Mouse (Mus musculus): ENCODE results near the gene Akr1b8. TPM values are rescaled to one million over a fixed set of nuclear protein-coding genes. Genes with fewer than 3 reads are reported as not detected.
A peak's percentile ranks its signal among the peaks of the same experiment; 100 is the strongest.
"Not testable (repeated sequence)": the region's sequence is repeated elsewhere in the genome, so short reads cannot be mapped to it uniquely, and the experiment has no call there.

The Akr1b8 gene
- polyA plus RNA-seq, 1 experiment, result 29.6 TPM

- Histone ChIP-seq H3K4me3 (ENCODE audit: control insufficient read depth, low read depth, low read length) (peak within 1 kb of the TSS; percentile 90), H3K36me3 (ENCODE audit: control insufficient read depth, insufficient read depth, low read length) (no peaks in the 10 kb centered on the region), H3K27ac (ENCODE audit: control insufficient read depth, insufficient read depth, low read depth, low read length) (peak within 1 kb of the TSS; percentile 89), H3K4me1 (ENCODE audit: control insufficient read depth, insufficient read depth, low read length) (peaks cover 3% of the 10 kb centered on the region), H3K27me3 (ENCODE audit: control insufficient read depth, insufficient read depth, low read length) (no peaks in the 10 kb centered on the region)
- TF ChIP-seq CTCF (IDR thresholded peaks at IDR 0.05; ENCODE audit: control insufficient read depth, insufficient read depth, insufficient replicate concordance, low read depth, low read length), result no peak
- TF ChIP-seq POLR2A (IDR thresholded peaks at IDR 0.05; ENCODE audit: control insufficient read depth, low read depth, low read length), result peak; percentile 82
Measured at GRCm38 (mm10) chr6:34316854-34317771, 36.8 kb upstream of the Akr1b8 start, which contains the start of gene Akr1b3. Gene Akr1b3, minus strand, starts transcription at chr6:34317478.

GRCm38 (mm10) chr6:34318172-34318571 is 35.7 kb upstream of the Akr1b8 start:
- H3K36me3 ChIP-seq (ENCODE audit: control insufficient read depth, insufficient read depth, low read length), result no peaks in the 10 kb centered on the region
- H3K27me3 ChIP-seq (ENCODE audit: control insufficient read depth, insufficient read depth, low read length), result no peaks in the 10 kb centered on the region
- peaks cover 3% of the 10 kb centered on the region for H3K4me1 ChIP-seq (ENCODE audit: control insufficient read depth, insufficient read depth, low read length)
- H3K27ac ChIP-seq (ENCODE audit: control insufficient read depth, insufficient read depth, low read depth, low read length), result no peak overlapping the region
- no peak overlapping the region for H3K4me3 ChIP-seq (ENCODE audit: control insufficient read depth, low read depth, low read length)
- TF ChIP-seq POLR2A (IDR thresholded peaks at IDR 0.05; ENCODE audit: control insufficient read depth, low read depth, low read length), result no peak
- no peak for TF ChIP-seq CTCF (IDR thresholded peaks at IDR 0.05; ENCODE audit: control insufficient read depth, insufficient read depth, insufficient replicate concordance, low read depth, low read length)

- H3K36me3 ChIP-seq (ENCODE audit: control insufficient read depth, insufficient read depth, low read length), result no peaks in the 10 kb centered on the region
- H3K27ac ChIP-seq (ENCODE audit: control insufficient read depth, insufficient read depth, low read depth, low read length), result no peak overlapping the region
- no peak overlapping the region for H3K4me3 ChIP-seq (ENCODE audit: control insufficient read depth, low read depth, low read length)
- TF ChIP-seq POLR2A (IDR thresholded peaks at IDR 0.05; ENCODE audit: control insufficient read depth, low read depth, low read length), result no peak
- no peak for TF ChIP-seq CTCF (IDR thresholded peaks at IDR 0.05; ENCODE audit: control insufficient read depth, insufficient read depth, insufficient replicate concordance, low read depth, low read length)
- H3K4me1 ChIP-seq (ENCODE audit: control insufficient read depth, insufficient read depth, low read length), result peaks cover 3% of the 10 kb centered on the region
- no peaks in the 10 kb centered on the region for H3K27me3 ChIP-seq (ENCODE audit: control insufficient read depth, insufficient read depth, low read length)
Measured at GRCm38 (mm10) chr6:34318636-34319035, 35.3 kb upstream of the Akr1b8 start.

DNA sequence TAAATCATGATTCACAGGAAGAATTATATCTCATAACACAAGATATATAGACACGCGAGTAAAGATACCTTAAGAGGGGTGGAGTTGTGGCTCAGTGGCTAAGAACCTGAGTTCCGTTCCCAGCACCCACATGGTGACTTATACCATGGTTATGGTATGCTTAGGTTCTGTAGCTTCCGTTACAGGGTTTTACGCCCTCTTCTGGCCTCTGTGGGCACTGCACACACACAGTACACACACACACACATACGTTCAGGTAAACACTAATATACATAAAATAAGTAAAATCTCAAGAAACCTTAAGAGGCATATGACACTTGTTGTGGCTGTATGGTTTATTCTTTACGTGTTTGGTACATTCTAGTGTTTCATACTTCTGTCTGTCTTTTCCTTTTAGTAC is 31.8 kb upstream of the Akr1b8 start:
- TF ChIP-seq CTCF (IDR thresholded peaks at IDR 0.05; ENCODE audit: control insufficient read depth, insufficient read depth, insufficient replicate concordance, low read depth, low read length) (no peak), POLR2A (IDR thresholded peaks at IDR 0.05; ENCODE audit: control insufficient read depth, low read depth, low read length) (no peak)
- Histone ChIP-seq H3K36me3 (ENCODE audit: control insufficient read depth, insufficient read depth, low read length) (no peaks in the 10 kb centered on the region), H3K27me3 (ENCODE audit: control insufficient read depth, insufficient read depth, low read length) (no peaks in the 10 kb centered on the region), H3K4me1 (ENCODE audit: control insufficient read depth, insufficient read depth, low read length) (no peaks in the 10 kb centered on the region), H3K27ac (ENCODE audit: control insufficient read depth, insufficient read depth, low read depth, low read length) (no peak overlapping the region), H3K4me3 (ENCODE audit: control insufficient read depth, low read depth, low read length) (no peak overlapping the region)

- TF ChIP-seq POLR2A (IDR thresholded peaks at IDR 0.05; ENCODE audit: control insufficient read depth, low read depth, low read length) (no peak), CTCF (IDR thresholded peaks at IDR 0.05; ENCODE audit: control insufficient read depth, insufficient read depth, insufficient replicate concordance, low read depth, low read length) (no peak)
- H3K27ac ChIP-seq (ENCODE audit: control insufficient read depth, insufficient read depth, low read depth, low read length), result peak overlapping the region; percentile 87
- no peaks in the 10 kb centered on the region for H3K27me3 ChIP-seq (ENCODE audit: control insufficient read depth, insufficient read depth, low read length)
- H3K4me3 ChIP-seq (ENCODE audit: control insufficient read depth, low read depth, low read length), result peak overlapping the region; percentile 38; the same call in 1 of the 2 replicates
- no peaks in the 10 kb centered on the region for H3K36me3 ChIP-seq (ENCODE audit: control insufficient read depth, insufficient read depth, low read length)
- H3K4me1 ChIP-seq (ENCODE audit: control insufficient read depth, insufficient read depth, low read length), result peaks cover 2% of the 10 kb centered on the region
Measured at GRCm38 (mm10) chr6:34331379-34331778, 22.5 kb upstream of the Akr1b8 start.

GRCm38 (mm10) chr6:34331804-34332203 is 22.1 kb upstream of the Akr1b8 start:
- Histone ChIP-seq H3K4me3 (ENCODE audit: control insufficient read depth, low read depth, low read length) (peak overlapping the region; percentile 38), H3K27ac (ENCODE audit: control insufficient read depth, insufficient read depth, low read depth, low read length) (peak overlapping the region; percentile 87)
- H3K27me3 ChIP-seq (ENCODE audit: control insufficient read depth, insufficient read depth, low read length); H3K4me1 ChIP-seq (ENCODE audit: control insufficient read depth, insufficient read depth, low read length); H3K36me3 ChIP-seq (ENCODE audit: control insufficient read depth, insufficient read depth, low read length): not testable (repeated sequence)

DNA sequence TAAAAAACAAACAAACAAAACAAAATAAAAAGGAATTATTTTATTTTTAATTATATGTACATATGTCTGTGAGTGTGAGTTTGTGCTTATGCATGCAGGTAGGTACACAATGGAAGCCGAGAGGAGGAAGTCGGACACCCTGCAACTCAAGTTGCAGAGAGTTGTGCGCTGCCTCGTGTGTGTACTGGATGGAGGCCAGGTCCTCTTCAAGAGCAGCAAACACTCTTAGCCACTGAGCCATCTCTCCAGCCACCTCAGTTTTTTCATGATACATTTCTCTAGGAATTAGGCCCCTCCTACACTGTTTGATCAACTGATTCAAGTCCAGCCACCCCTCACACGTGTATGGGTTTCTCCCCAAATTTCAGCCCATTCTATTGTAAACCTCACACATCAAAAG is 19.2 kb upstream of the Akr1b8 start:
- no peaks in the 10 kb centered on the region for H3K36me3 ChIP-seq (ENCODE audit: control insufficient read depth, insufficient read depth, low read length)
- no peaks in the 10 kb centered on the region for H3K27me3 ChIP-seq (ENCODE audit: control insufficient read depth, insufficient read depth, low read length)
- peaks cover 2% of the 10 kb centered on the region for H3K4me1 ChIP-seq (ENCODE audit: control insufficient read depth, insufficient read depth, low read length)
- no peak overlapping the region for H3K4me3 ChIP-seq (ENCODE audit: control insufficient read depth, low read depth, low read length)
- no peak overlapping the region for H3K27ac ChIP-seq (ENCODE audit: control insufficient read depth, insufficient read depth, low read depth, low read length)
- TF ChIP-seq CTCF (IDR thresholded peaks at IDR 0.05; ENCODE audit: control insufficient read depth, insufficient read depth, insufficient replicate concordance, low read depth, low read length), result no peak
- no peak for TF ChIP-seq POLR2A (IDR thresholded peaks at IDR 0.05; ENCODE audit: control insufficient read depth, low read depth, low read length)
